Mouse (Mus musculus) stomach, embryonic 14.5 days (tissue): ENCODE data around the gene Lingo3. TPM values are rescaled to one million over a fixed set of nuclear protein-coding genes. Genes with fewer than 3 reads are reported as not detected.
"Not testable (repeated sequence)": the region's sequence is repeated elsewhere in the genome, so short reads cannot be mapped to it uniquely, and the experiment has no call there.

ENCODE experiments used
- ATAC-seq: fragments of 200-750 bp; cut with Nextera tagmentation; 2 replicates; pipeline ENCODE4 v1.8.0; 2017; ENCODE audit warnings: low read depth, moderate TSS enrichment; ENCODE audit not compliant: insufficient number of reproducible peaks, insufficient read depth, low FRiP score
- H3K27ac ChIP-seq: fragments of 300-500 bp; sonication (generic); 2 replicates; pipeline ENCODE4 v1.5.1; 2014; ENCODE audit warnings: mild to moderate bottlenecking, low read length, moderate library complexity, mixed read lengths
- H3K27me3 ChIP-seq: fragments of 300-500 bp; sonication (generic); 2 replicates; pipeline ENCODE4 v1.6.1; 2014; ENCODE audit warnings: low read length, control low read depth, mixed read lengths; ENCODE audit not compliant: control insufficient read depth, insufficient read depth
- H3K36me3 ChIP-seq: fragments of 300-500 bp; sonication (generic); 2 replicates; pipeline ENCODE4 v1.6.1; 2014; ENCODE audit warnings: mild to moderate bottlenecking, control low read depth, low read length, moderate library complexity, mixed read lengths; ENCODE audit not compliant: control insufficient read depth, insufficient read depth
- H3K4me1 ChIP-seq: fragments of 300-500 bp; sonication (generic); 2 replicates; pipeline ENCODE4 v1.6.1; 2014; ENCODE audit warnings: low read length, control low read depth, mixed read lengths; ENCODE audit not compliant: control insufficient read depth, insufficient read depth
- H3K4me2 ChIP-seq: fragments of 300-500 bp; sonication (generic); replicated peaks from 2 replicates; pipeline ENCODE4 v1.6.1; 2014; ENCODE audit warnings: low read depth, low read length, control low read depth
- H3K4me3 ChIP-seq: fragments of 300-500 bp; sonication (generic); 2 replicates; pipeline ENCODE4 v1.5.1; 2014; ENCODE audit warnings: low read depth, low read length, control low read depth
- H3K9ac ChIP-seq: fragments of 300-500 bp; sonication (generic); replicated peaks from 2 replicates; pipeline ENCODE4 v1.6.1; 2014; ENCODE audit warnings: low read depth, mild to moderate bottlenecking, control low read depth, low read length, moderate library complexity, mixed read lengths
- H3K9me3 ChIP-seq: fragments of 300-500 bp; sonication (generic); 2 replicates; pipeline ENCODE4 v1.6.1; 2016; ENCODE audit warnings: low read depth, low read length, control low read depth; ENCODE audit not compliant: control insufficient read depth
- whole genome bisulfite sequencing: fragments of 180-500 bp; shearing (Covaris S2); extraction: QIAGEN DNeasy Blood & Tissue Kit; methylation state at CpG from one replicate; pipeline ENCODE4 v1.1.7; 2014; 5-methylcytosine and 5-hydroxymethylcytosine counted together
- polyA plus RNA-seq: library from polyadenylated mRNA; unstranded; fragments of >200 nt; fragmentation: Nextera tagmentation; extraction: Ambion mirVana; gene quantifications from 2 replicates; pipeline ENCODE4 v1.2.1, GENCODE M21; 2014

Gene Lingo3
- polyA plus RNA-seq, 1 experiment from 2014 or later = 0.23 TPM

GRCm38 (mm10) chr10:80823316-80823715 is 20.5 kb downstream of the Lingo3 start:
- no peak overlapping the region for H3K9ac ChIP-seq
- 92% methylated on average over 1 of the region's 1 CpGs for WGBS
- no peaks in the 10 kb centered on the region for H3K27me3 ChIP-seq
- no peaks in the 10 kb centered on the region for H3K9me3 ChIP-seq
- H3K36me3 ChIP-seq = peaks cover 3% of the 10 kb centered on the region; the same call in 1 of the 2 replicates
- no peak overlapping the region for H3K4me2 ChIP-seq
- H3K4me3 ChIP-seq = no peak overlapping the region
- peaks cover 7% of the 10 kb centered on the region; the same call in 1 of the 2 replicates for H3K4me1 ChIP-seq
- no peak for ATAC-seq
- H3K27ac ChIP-seq = no peak overlapping the region

GRCm38 (mm10) chr10:80822528-80822927 is 21.3 kb downstream of the Lingo3 start:
- H3K27me3 ChIP-seq = no peaks in the 10 kb centered on the region
- H3K4me3 ChIP-seq = no peak overlapping the region
- WGBS = 89% methylated on average over 5 of the region's 5 CpGs
- ATAC-seq = no peak
- H3K36me3 ChIP-seq = no peaks in the 10 kb centered on the region
- H3K9me3 ChIP-seq = no peaks in the 10 kb centered on the region
- no peak overlapping the region for H3K9ac ChIP-seq
- H3K4me1 ChIP-seq = 0 out of 2 replicates have a peak, but pooled peaks cover under 1% of the 10 kb centered on the region
- no peak overlapping the region for H3K4me2 ChIP-seq
- H3K27ac ChIP-seq = no peak overlapping the region

- Histone ChIP-seq H3K27me3 (no peaks in the 10 kb centered on the region), H3K27ac (no peak overlapping the region), H3K36me3 (no peaks in the 10 kb centered on the region), H3K9me3 (no peaks in the 10 kb centered on the region), H3K9ac (no peak overlapping the region), H3K4me1 (no peaks in the 10 kb centered on the region), H3K4me3 (no peak overlapping the region), H3K4me2 (no peak overlapping the region)
- WGBS = 44% methylated on average over 2 of the region's 2 CpGs
- ATAC-seq = no peak
Measured at GRCm38 (mm10) chr10:80821991-80822390, 21.8 kb downstream of the Lingo3 start.

- no peak for ATAC-seq
- no peaks in the 10 kb centered on the region for H3K9me3 ChIP-seq
- H3K4me1 ChIP-seq = no peaks in the 10 kb centered on the region
- H3K27ac ChIP-seq = no peak overlapping the region
- WGBS = 26% methylated on average over 3 of the region's 3 CpGs
- no peaks in the 10 kb centered on the region for H3K27me3 ChIP-seq
- H3K4me2 ChIP-seq = no peak overlapping the region
- no peaks in the 10 kb centered on the region for H3K36me3 ChIP-seq
- no peak overlapping the region for H3K4me3 ChIP-seq
- H3K9ac ChIP-seq = no peak overlapping the region
Measured at GRCm38 (mm10) chr10:80819406-80819805, 24.4 kb downstream of the Lingo3 start.

GRCm38 (mm10) chr10:80818599-80819281 is 25.1 kb downstream of the Lingo3 start:
- Histone ChIP-seq H3K9ac (no peak overlapping the region), H3K4me1 (no peaks in the 10 kb centered on the region), H3K9me3 (no peaks in the 10 kb centered on the region), H3K36me3 (no peaks in the 10 kb centered on the region), H3K4me3 (no peak overlapping the region), H3K27ac (no peak overlapping the region), H3K4me2 (no peak overlapping the region), H3K27me3 (no peaks in the 10 kb centered on the region)
- ATAC-seq = peak; percentile 70; the same call in 1 of the 2 replicates
- 46% methylated on average over 6 of the region's 6 CpGs for WGBS

- 83% methylated on average over 7 of the region's 7 CpGs for WGBS
- not testable (repeated sequence) for H3K4me1 ChIP-seq, ATAC-seq
Measured at GRCm38 (mm10) chr10:80817955-80818354, 25.9 kb downstream of the Lingo3 start.

GRCm38 (mm10) chr10:80817164-80817563 is 26.7 kb downstream of the Lingo3 start:
- 53% methylated on average over 2 of the region's 2 CpGs for WGBS

More at GRCm38 (mm10) chr10:80817955-80818354, 25.9 kb downstream of the Lingo3 start:
- H3K4me3 ChIP-seq, H3K4me2 ChIP-seq, H3K27me3 ChIP-seq, H3K9ac ChIP-seq, H3K9me3 ChIP-seq, H3K36me3 ChIP-seq, H3K27ac ChIP-seq: not testable (repeated sequence)

GRCm38 (mm10) chr10:80816303-80816702 is 27.5 kb downstream of the Lingo3 start:
- 78% methylated on average over 3 of the region's 3 CpGs for WGBS
- H3K4me2 ChIP-seq, H3K36me3 ChIP-seq, H3K4me3 ChIP-seq, H3K4me1 ChIP-seq, ATAC-seq, H3K27me3 ChIP-seq, H3K27ac ChIP-seq, H3K9me3 ChIP-seq, H3K9ac ChIP-seq: not testable (repeated sequence)

More at GRCm38 (mm10) chr10:80817164-80817563, 26.7 kb downstream of the Lingo3 start:
- Histone ChIP-seq H3K4me3 (no peak overlapping the region), H3K9ac (no peak overlapping the region), H3K27me3 (no peaks in the 10 kb centered on the region), H3K4me1 (no peaks in the 10 kb centered on the region), H3K36me3 (no peaks in the 10 kb centered on the region), H3K4me2 (no peak overlapping the region), H3K9me3 (no peaks in the 10 kb centered on the region), H3K27ac (no peak overlapping the region)
- ATAC-seq = no peak

GRCm38 (mm10) chr10:80814800-80815199 is 29.0 kb downstream of the Lingo3 start:
- no peak for ATAC-seq
- Histone ChIP-seq H3K9ac (no peak overlapping the region), H3K4me3 (no peak overlapping the region), H3K36me3 (no peaks in the 10 kb centered on the region), H3K4me2 (no peak overlapping the region), H3K27ac (no peak overlapping the region), H3K9me3 (no peaks in the 10 kb centered on the region), H3K27me3 (no peaks in the 10 kb centered on the region), H3K4me1 (0 out of 2 replicates have a peak, but pooled peaks cover 2% of the 10 kb centered on the region)
- WGBS = 65% methylated on average over 7 of the region's 7 CpGs
